Mouse (Mus musculus): Measurements from ENCODE around the gene Ugt1a8. TPM values are rescaled to one million over a fixed set of nuclear protein-coding genes. Genes with fewer than 3 reads are reported as not detected.
A peak's percentile ranks its signal among the peaks of the same experiment; 100 is the strongest.
"Not testable (repeated sequence)": the region's sequence is repeated elsewhere in the genome, so short reads cannot be mapped to it uniquely, and the experiment has no call there.

Ugt1a8 gene
- polyA plus RNA-seq, 1 experiment from 2014 or later = not detected

- Histone ChIP-seq H3K9me3 (ENCODE audit: control insufficient read depth, low read length) (no peaks in the 10 kb centered on the region), H3K27me3 (replicated peaks; ENCODE audit: control insufficient read depth, insufficient read depth, low read length) (no peaks in the 10 kb centered on the region), H3K4me3 (ENCODE audit: low read length) (no peak overlapping the region), H3K36me3 (ENCODE audit: control insufficient read depth, insufficient read depth, low read length) (no peaks in the 10 kb centered on the region), H3K4me1 (ENCODE audit: control insufficient read depth, insufficient read depth, low read length) (no peaks in the 10 kb centered on the region), H3K9ac (ENCODE audit: low read depth, low read length) (no peak overlapping the region), H3K4me2 (ENCODE audit: low read depth, low read length) (no peak overlapping the region), H3K27ac (ENCODE audit: low read length) (no peak overlapping the region)
- 83% methylated on average over 1 of the region's 1 CpGs for WGBS
- ATAC-seq = no peak
These were observed 10.5 kb upstream of the Ugt1a8 start for GRCm38 (mm10) chr1:88077128-88077527.

GRCm38 (mm10) chr1:88081670-88082069, 5.9 kb upstream of the Ugt1a8 start:
- H3K4me2 ChIP-seq (ENCODE audit: low read depth, low read length) = no peak overlapping the region

DNA sequence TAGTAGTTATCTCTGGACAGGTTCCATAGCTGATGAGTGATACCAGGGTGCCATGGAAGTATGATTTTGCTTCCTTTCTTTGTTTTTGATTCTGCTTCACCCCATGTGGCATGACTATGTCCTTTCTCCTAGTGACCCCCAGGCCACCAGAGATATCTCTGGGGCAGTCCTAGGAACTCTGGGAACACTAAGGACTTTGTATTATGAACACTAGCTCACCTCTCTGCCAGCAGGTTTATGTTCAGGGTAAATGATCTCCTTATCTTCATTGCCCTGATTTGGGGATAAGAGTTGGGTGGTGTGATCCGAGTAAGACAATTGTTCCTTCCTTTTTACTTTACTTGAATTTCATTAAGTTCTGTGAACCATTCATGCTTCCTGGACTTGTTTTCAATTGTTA, 1.5 kb upstream of the Ugt1a8 start:
- H3K4me2 ChIP-seq (ENCODE audit: low read depth, low read length) = no peak overlapping the region
- H3K27me3 ChIP-seq (replicated peaks; ENCODE audit: control insufficient read depth, insufficient read depth, low read length) = no peaks in the 10 kb centered on the region
- WGBS = 45% methylated on average over 1 of the region's 1 CpGs
- no peak overlapping the region for H3K9ac ChIP-seq (ENCODE audit: low read depth, low read length)
- H3K27ac ChIP-seq (ENCODE audit: low read length) = peak overlapping the region; percentile 61
- peak; percentile 94 for ATAC-seq
- H3K9me3 ChIP-seq (ENCODE audit: control insufficient read depth, low read length) = no peaks in the 10 kb centered on the region
- H3K4me1 ChIP-seq (ENCODE audit: control insufficient read depth, insufficient read depth, low read length) = no peaks in the 10 kb centered on the region; the same call in 1 of the 2 replicates
- no peaks in the 10 kb centered on the region for H3K36me3 ChIP-seq (ENCODE audit: control insufficient read depth, insufficient read depth, low read length)
- H3K4me3 ChIP-seq (ENCODE audit: low read length) = no peak overlapping the region

More at GRCm38 (mm10) chr1:88081670-88082069, 5.9 kb upstream of the Ugt1a8 start:
- Histone ChIP-seq H3K27me3 (replicated peaks; ENCODE audit: control insufficient read depth, insufficient read depth, low read length) (no peaks in the 10 kb centered on the region), H3K9ac (ENCODE audit: low read depth, low read length) (no peak overlapping the region), H3K27ac (ENCODE audit: low read length) (no peak overlapping the region), H3K4me1 (ENCODE audit: control insufficient read depth, insufficient read depth, low read length) (no peaks in the 10 kb centered on the region), H3K36me3 (ENCODE audit: control insufficient read depth, insufficient read depth, low read length) (no peaks in the 10 kb centered on the region), H3K9me3 (ENCODE audit: control insufficient read depth, low read length) (no peaks in the 10 kb centered on the region), H3K4me3 (ENCODE audit: low read length) (no peak overlapping the region)
- no peak for ATAC-seq
- WGBS = 87% methylated on average over 1 of the region's 1 CpGs

DNA sequence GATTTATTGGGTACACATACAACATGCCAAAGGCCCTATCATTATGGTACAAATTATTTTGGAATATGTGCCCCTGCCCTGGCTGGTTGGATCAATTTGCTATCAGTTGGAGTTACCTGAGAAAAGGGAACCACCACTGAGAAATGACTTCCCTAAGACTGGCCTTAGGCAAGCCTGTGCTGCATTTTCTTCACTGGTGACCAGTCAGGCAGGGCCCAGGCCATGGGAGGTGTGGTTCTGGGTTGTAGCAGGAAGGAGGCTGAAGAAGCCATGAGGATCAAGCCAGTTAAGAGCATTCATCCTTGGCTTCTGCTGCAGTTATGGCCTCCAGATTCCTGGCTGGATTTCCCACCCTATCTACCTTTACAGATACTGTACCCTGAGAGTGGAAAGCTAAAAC, 4.7 kb downstream of the Ugt1a8 start:
- Histone ChIP-seq H3K27me3 (replicated peaks; ENCODE audit: control insufficient read depth, insufficient read depth, low read length) (no peaks in the 10 kb centered on the region), H3K9me3 (ENCODE audit: control insufficient read depth, low read length) (no peaks in the 10 kb centered on the region), H3K9ac (ENCODE audit: low read depth, low read length) (no peak overlapping the region), H3K4me1 (ENCODE audit: control insufficient read depth, insufficient read depth, low read length) (no peaks in the 10 kb centered on the region; the same call in 1 of the 2 replicates), H3K27ac (ENCODE audit: low read length) (no peak overlapping the region), H3K4me3 (ENCODE audit: low read length) (no peak overlapping the region), H3K4me2 (ENCODE audit: low read depth, low read length) (no peak overlapping the region), H3K36me3 (ENCODE audit: control insufficient read depth, insufficient read depth, low read length) (no peaks in the 10 kb centered on the region)
- ATAC-seq = no peak

GRCm38 (mm10) chr1:88094270-88094676, 6.7 kb downstream of the Ugt1a8 start:
- peak; percentile 69; the same call in 1 of the 2 replicates for ATAC-seq
- WGBS = 58% methylated on average over 3 of the region's 3 CpGs

DNA sequence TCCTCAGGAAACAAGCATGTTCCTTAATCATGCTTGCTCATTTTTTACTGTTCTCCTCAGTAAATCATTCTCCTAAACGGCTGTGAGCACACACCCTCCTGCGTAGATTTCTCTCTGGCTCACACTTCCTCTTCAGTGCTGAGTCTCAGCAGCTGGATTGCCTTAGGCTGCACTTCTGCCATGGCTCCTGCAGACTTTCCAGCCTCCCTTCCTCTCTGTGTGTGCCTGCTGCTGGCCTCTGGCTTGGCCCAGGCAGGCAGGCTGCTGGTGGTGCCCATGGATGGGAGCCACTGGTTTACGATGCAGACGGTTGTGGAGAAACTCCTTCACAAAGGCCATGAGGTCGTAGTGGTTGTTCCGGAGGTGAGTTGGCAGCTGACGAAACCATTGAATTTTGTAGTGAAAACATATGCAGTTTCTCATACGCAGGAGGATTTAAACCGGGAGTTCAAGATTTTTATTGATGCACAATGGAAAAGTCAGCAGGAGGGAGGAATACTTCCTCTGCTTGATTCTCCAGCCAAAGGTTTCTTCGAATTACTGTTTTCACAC, 7.4 kb downstream of the Ugt1a8 start, which contains the start of gene Ugt1a7c:
Ugt1a7c (plus strand) TSS at position 122 of the 552 bp plus-strand sequence.
- H3K27ac ChIP-seq (ENCODE audit: low read length) = peak within 1 kb of the TSS; percentile 89
- peak within 1 kb of the TSS; percentile 49 for H3K4me2 ChIP-seq (ENCODE audit: low read depth, low read length)
- H3K27me3 ChIP-seq (replicated peaks; ENCODE audit: control insufficient read depth, insufficient read depth, low read length) = no peaks in the 10 kb centered on the region
- H3K9ac ChIP-seq (ENCODE audit: low read depth, low read length) = peak within 1 kb of the TSS; percentile 70
- no peaks in the 10 kb centered on the region for H3K9me3 ChIP-seq (ENCODE audit: control insufficient read depth, low read length)
- H3K4me3 ChIP-seq (ENCODE audit: low read length) = peak within 1 kb of the TSS; percentile 50
- H3K36me3 ChIP-seq (ENCODE audit: control insufficient read depth, insufficient read depth, low read length) = no peaks in the 10 kb centered on the region
- H3K4me1 ChIP-seq (ENCODE audit: control insufficient read depth, insufficient read depth, low read length) = no peaks in the 10 kb centered on the region
- peak; percentile 82 for ATAC-seq
- 27% methylated on average over 10 of the region's 10 CpGs for WGBS

More at GRCm38 (mm10) chr1:88094270-88094676, 6.7 kb downstream of the Ugt1a8 start:
- not testable (repeated sequence) for H3K4me1 ChIP-seq (ENCODE audit: control insufficient read depth, insufficient read depth, low read length); H3K9ac ChIP-seq (ENCODE audit: low read depth, low read length); H3K4me3 ChIP-seq (ENCODE audit: low read length); H3K27me3 ChIP-seq (replicated peaks; ENCODE audit: control insufficient read depth, insufficient read depth, low read length); H3K36me3 ChIP-seq (ENCODE audit: control insufficient read depth, insufficient read depth, low read length); H3K9me3 ChIP-seq (ENCODE audit: control insufficient read depth, low read length)
- Histone ChIP-seq H3K27ac (ENCODE audit: low read length) (peak overlapping the region; percentile 89), H3K4me2 (ENCODE audit: low read depth, low read length) (peak overlapping the region; percentile 49; the same call in 1 of the 2 replicates)

DNA sequence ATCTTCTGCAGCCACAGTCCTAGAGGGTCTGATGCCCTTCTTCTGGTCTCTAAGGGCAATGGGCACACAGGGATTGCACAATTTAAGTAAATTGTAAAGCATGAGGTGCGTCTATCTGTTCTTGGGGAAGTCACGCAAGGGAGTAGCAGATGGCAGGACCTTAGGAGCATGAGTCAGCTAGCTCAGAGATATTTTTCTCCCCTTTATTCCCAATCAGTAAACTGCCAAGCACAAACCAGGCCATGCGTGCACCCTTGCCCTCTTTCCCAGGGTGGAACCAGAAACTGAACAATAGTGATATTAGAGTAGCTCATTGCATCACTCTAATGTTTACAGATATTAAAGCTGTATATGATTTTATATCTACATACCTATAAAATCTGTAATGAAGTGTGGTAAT, 10.9 kb downstream of the Ugt1a8 start:
- H3K4me2 ChIP-seq (ENCODE audit: low read depth, low read length); H3K4me3 ChIP-seq (ENCODE audit: low read length); H3K9ac ChIP-seq (ENCODE audit: low read depth, low read length); H3K4me1 ChIP-seq (ENCODE audit: control insufficient read depth, insufficient read depth, low read length); H3K9me3 ChIP-seq (ENCODE audit: control insufficient read depth, low read length); H3K36me3 ChIP-seq (ENCODE audit: control insufficient read depth, insufficient read depth, low read length); H3K27me3 ChIP-seq (replicated peaks; ENCODE audit: control insufficient read depth, insufficient read depth, low read length); H3K27ac ChIP-seq (ENCODE audit: low read length): not testable (repeated sequence)
- WGBS = 53% methylated on average over 3 of the region's 3 CpGs
- ATAC-seq = peak; percentile 69

DNA sequence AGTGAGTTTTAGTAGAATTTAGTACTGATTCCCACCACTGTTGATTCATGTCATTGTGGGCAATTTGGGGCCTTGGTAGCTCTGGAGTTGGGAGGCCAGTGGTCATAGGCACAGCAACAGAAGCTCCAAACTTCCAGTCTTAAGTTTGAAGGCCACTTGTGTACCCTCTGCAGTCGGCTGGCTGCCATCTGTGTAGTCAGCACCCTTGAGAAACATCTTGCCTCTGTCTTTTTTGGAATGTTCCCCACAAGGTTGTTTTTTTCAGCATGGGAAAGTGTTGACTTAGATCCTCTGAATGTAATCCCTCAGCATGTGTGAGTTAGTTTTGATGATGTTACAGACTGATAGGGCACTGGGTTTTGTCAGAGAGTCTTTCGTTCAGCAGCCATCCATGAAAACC, 12.1 kb downstream of the Ugt1a8 start:
- H3K4me3 ChIP-seq (ENCODE audit: low read length); ATAC-seq: not testable (repeated sequence)
- 87% methylated on average over 2 of the region's 2 CpGs for WGBS

DNA sequence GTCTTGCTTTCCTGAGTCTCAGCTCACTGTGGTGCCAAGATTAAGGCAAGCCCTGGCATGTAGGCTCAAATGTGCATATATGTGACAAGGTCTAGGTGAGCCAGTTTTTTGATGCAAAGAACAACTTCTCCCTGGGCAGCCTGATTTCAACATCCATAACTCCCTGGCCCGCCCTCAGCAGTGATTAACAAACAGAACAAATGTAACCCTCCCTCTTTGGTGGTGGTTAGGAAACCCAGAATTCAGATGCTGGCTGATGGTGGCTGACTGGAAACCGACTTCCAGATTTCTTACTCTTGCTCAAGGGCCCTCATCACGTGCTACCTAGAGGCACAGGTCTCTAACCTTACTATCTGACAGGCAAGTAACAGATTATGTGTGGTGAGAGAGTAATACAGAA, 15.4 kb downstream of the Ugt1a8 start, which contains the start of gene Ugt1a6b:
Ugt1a6b (plus strand) TSS at position 234 of the 400 bp plus-strand sequence.
- H3K9ac ChIP-seq (ENCODE audit: low read depth, low read length); H3K27ac ChIP-seq (ENCODE audit: low read length); H3K27me3 ChIP-seq (replicated peaks; ENCODE audit: control insufficient read depth, insufficient read depth, low read length); H3K9me3 ChIP-seq (ENCODE audit: control insufficient read depth, low read length); H3K36me3 ChIP-seq (ENCODE audit: control insufficient read depth, insufficient read depth, low read length); H3K4me3 ChIP-seq (ENCODE audit: low read length); H3K4me2 ChIP-seq (ENCODE audit: low read depth, low read length): not testable (repeated sequence)
- peak; percentile 11; the same call in 1 of the 2 replicates for ATAC-seq
- WGBS = 83% methylated on average over 2 of the region's 3 CpGs
- peaks cover 16% of the 10 kb centered on the region for H3K4me1 ChIP-seq (ENCODE audit: control insufficient read depth, insufficient read depth, low read length)

More for the DNA sequence above, 12.1 kb downstream of the Ugt1a8 start:
- H3K4me2 ChIP-seq (ENCODE audit: low read depth, low read length); H3K4me1 ChIP-seq (ENCODE audit: control insufficient read depth, insufficient read depth, low read length); H3K9me3 ChIP-seq (ENCODE audit: control insufficient read depth, low read length); H3K9ac ChIP-seq (ENCODE audit: low read depth, low read length); H3K27ac ChIP-seq (ENCODE audit: low read length); H3K36me3 ChIP-seq (ENCODE audit: control insufficient read depth, insufficient read depth, low read length); H3K27me3 ChIP-seq (replicated peaks; ENCODE audit: control insufficient read depth, insufficient read depth, low read length): not testable (repeated sequence)
